9 mouse cellular contexts compared by ENCODE assay signal in genomic region chr11:43612834-43613488, GRCm38 (mm10). TPM values are rescaled to one million over a fixed set of nuclear protein-coding genes. Genes with fewer than 3 reads are reported as not detected.
A peak's percentile ranks its signal among the peaks of the same experiment; 100 is the strongest.
DNase-seq lines count a peak whose midpoint lies in the region; ATAC-seq and TF ChIP-seq lines count a peak whose summit lies in the region.
"Had no signal": no experiment of that assay in that cellular context is flagged by ENCODE, and none has a peak within 500 bp of the region (broad histone marks: within the 10 kb centered on the region; RNA-seq: fewer than 3 reads in every experiment).

No protein-coding gene starts in this region.

- peaks cover 6 to 11% of the 10 kb centered on the region in 2 experiments; a peak in 2 of 4 replicates for H3K4me1 ChIP-seq in ES-E14 (ENCODE audit: control insufficient read depth in 2 of 2, insufficient read depth in 2 of 2, low read length in 2 of 2, poor library complexity in 1 of 2)
- H3K4me1 ChIP-seq in forebrain, embryonic 15.5 days: peaks cover 21% of the 10 kb centered on the region
- H3K4me1 ChIP-seq in liver, postnatal 0 days (ENCODE audit: insufficient read depth): no peaks in the 10 kb centered on the region

- peak; percentile 88 for ATAC-seq in forebrain, embryonic 15.5 days (replicated peaks)
- ATAC-seq in liver, postnatal 0 days: peak; percentile 67
- ATAC-seq in neutrophil, adult 5-6 weeks (ENCODE audit: extremely low read depth, insufficient number of reproducible peaks, low FRiP score, poor library complexity, severe bottlenecking): 0 out of 2 replicates have a peak, but pooled peaks have one; percentile 48

- H3K9ac ChIP-seq in ES-E14 (ENCODE audit: insufficient read depth, low read depth, low read length, poor library complexity, severe bottlenecking): peak overlapping the region; percentile 5; the same call in 1 of the 2 replicates
- H3K9ac ChIP-seq in forebrain, embryonic 15.5 days (replicated peaks): peak overlapping the region; percentile 20; the same call in 1 of the 2 replicates
- no peak overlapping the region for H3K9ac ChIP-seq in liver, postnatal 0 days (replicated peaks)

- intact Hi-C loops in heart, postnatal 14 days (cut with DNase I): loop anchor here (1.0 kb wide), 1 partner anchor 119 kb away; no protein-coding TSS in a partner anchor

- no peak for TF ChIP-seq EP300 in liver, postnatal 0 days (IDR thresholded peaks at IDR 0.05; ENCODE audit: low read depth)

- H3K27me3 ChIP-seq in forebrain, embryonic 15.5 days: no peaks in the 10 kb centered on the region
- no peaks in the 10 kb centered on the region for H3K27me3 ChIP-seq in liver, postnatal 0 days (ENCODE audit: insufficient read depth, low read length)

- no peak overlapping the region for H3K27ac ChIP-seq in ES-E14 (ENCODE audit: insufficient read depth, low read depth, low read length, poor library complexity, severe bottlenecking)
- peak overlapping the region; percentile 76 for H3K27ac ChIP-seq in forebrain, embryonic 15.5 days (replicated peaks)
- 0 out of 2 replicates have a peak overlapping the region, but pooled peaks have one; percentile 40 for H3K27ac ChIP-seq in liver, postnatal 0 days (ENCODE audit: low read depth)
- H3K27ac ChIP-seq: macrophage had no signal

- DNase-seq in ES-E14 (ENCODE audit: low read depth, low spot score): peak; percentile 89
- peak; percentile 68 for DNase-seq in cerebellum, adult 11-12 months
- peak; percentile 80 to 89 for DNase-seq in heart, postnatal 14 days
- peak; percentile 75 for DNase-seq in large intestine, adult 2 months (ENCODE audit: low read depth, low spot score)
- peak; percentile 85 for DNase-seq in liver, postnatal 0 days
- peak; percentile 59 for DNase-seq in testis, postnatal 14 days (ENCODE audit: low spot score)

- no peak overlapping the region for H3K4me2 ChIP-seq in forebrain, embryonic 15.5 days (replicated peaks)
- no peak overlapping the region for H3K4me2 ChIP-seq in liver, postnatal 0 days (ENCODE audit: low read depth, low read length)

- no peaks in the 10 kb centered on the region for H3K9me3 ChIP-seq in ES-E14 (ENCODE audit: control insufficient read depth, insufficient read depth, low read depth, low read length)
- H3K9me3 ChIP-seq in forebrain, embryonic 15.5 days: no peaks in the 10 kb centered on the region
- H3K9me3 ChIP-seq in liver, postnatal 0 days (ENCODE audit: low read length): no peaks in the 10 kb centered on the region

- TF ChIP-seq CTCF in liver, postnatal 0 days (IDR thresholded peaks at IDR 0.05; ENCODE audit: low read depth): peak; percentile 82

- 22% methylated on average over 12 of the region's 12 CpGs for WGBS in forebrain, embryonic 15.5 days
- WGBS in large intestine, adult 2 months: 25% methylated on average over 12 of the region's 12 CpGs
- 32% methylated on average over 12 of the region's 12 CpGs for WGBS in liver, postnatal 0 days (ENCODE audit: insufficient replicate concordance)

- in situ Hi-C loops in ES-E14 (cut with MboI; ENCODE audit: low sequenced_read_pairs in 2 of 2, unreplicated experiment in 2 of 2): no loop called here

- H3K4me3 ChIP-seq in ES-E14 (ENCODE audit: insufficient read depth in 1 of 2, low read depth in 1 of 2, low read length in 2 of 2, poor library complexity in 1 of 2, severe bottlenecking in 1 of 2): no peak overlapping the region
- no peak overlapping the region for H3K4me3 ChIP-seq in forebrain, embryonic 15.5 days
- no peak overlapping the region for H3K4me3 ChIP-seq in liver, postnatal 0 days (ENCODE audit: low read depth, low read length)

- H3K36me3 ChIP-seq in ES-E14 (ENCODE audit: control insufficient read depth, insufficient read depth, low read length, poor library complexity, severe bottlenecking): no peaks in the 10 kb centered on the region
- no peaks in the 10 kb centered on the region for H3K36me3 ChIP-seq in forebrain, embryonic 15.5 days
- H3K36me3 ChIP-seq in liver, postnatal 0 days (replicated peaks; ENCODE audit: insufficient read depth, low read length): no peaks in the 10 kb centered on the region

TF ChIP-seq in ES-E14, 5 proteins besides CTCF, POLR2A, EP300 and RAD21:
- TF ChIP-seq HCFC1 (IDR thresholded peaks at IDR 0.05; ENCODE audit: borderline replicate concordance, insufficient read depth, low read length): no peak
- TF ChIP-seq ZC3H11A (IDR thresholded peaks at IDR 0.05; ENCODE audit: borderline replicate concordance, low read depth, low read length): peak; percentile 55; the same call in 1 of the 2 replicates

RNA-seq across cellular contexts. Expression of gene Fabp6, which starts 11.6 kb away (rescaled TPM):
- total RNA-seq in ES-E14 (2012; rRNA removed): 0.63 TPM in 1 of 2 replicates, not detected in the other
- polyA plus RNA-seq in forebrain, embryonic 15.5 days (2015; fragmentation: Nextera tagmentation; extraction: Ambion mirVana): not detected in 2 replicates
- total RNA-seq in heart, postnatal 14 days (2021): not detected
- polyA plus RNA-seq in large intestine, adult 2 months (2012; rRNA removed): 632 and 6,441 TPM in 2 replicates
- not detected in 2 replicates for polyA plus RNA-seq in liver, postnatal 0 days (2015; fragmentation: Nextera tagmentation; extraction: Ambion mirVana)
- total RNA-seq in neutrophil, adult 5-6 weeks (2017): not detected in 2 replicates
- polyA plus RNA-seq: macrophage had no signal

RNA-seq across cellular contexts. Expression of gene 4933415A04Rik, which starts 26.1 kb away (rescaled TPM):
- total RNA-seq in ES-E14 (2012; rRNA removed): 0.49 and 0.63 TPM in 2 replicates
- 2.9 and 3.6 TPM in 2 replicates for polyA plus RNA-seq in forebrain, embryonic 15.5 days (2015; fragmentation: Nextera tagmentation; extraction: Ambion mirVana)
- total RNA-seq in heart, postnatal 14 days (2021): 1 to 10 TPM; 1.2 to 1.6 TPM
- polyA plus RNA-seq in large intestine, adult 2 months (2012; rRNA removed): 1.1 TPM in 2 replicates
- 0.51 and 0.72 TPM in 2 replicates for polyA plus RNA-seq in liver, postnatal 0 days (2015; fragmentation: Nextera tagmentation; extraction: Ambion mirVana)
- 0.35 TPM in 1 of 2 replicates, not detected in the other for total RNA-seq in neutrophil, adult 5-6 weeks (2017)
- polyA plus RNA-seq: macrophage had no signal
